11 mouse cellular contexts compared by ENCODE assay signal in the genomic region with DNA sequence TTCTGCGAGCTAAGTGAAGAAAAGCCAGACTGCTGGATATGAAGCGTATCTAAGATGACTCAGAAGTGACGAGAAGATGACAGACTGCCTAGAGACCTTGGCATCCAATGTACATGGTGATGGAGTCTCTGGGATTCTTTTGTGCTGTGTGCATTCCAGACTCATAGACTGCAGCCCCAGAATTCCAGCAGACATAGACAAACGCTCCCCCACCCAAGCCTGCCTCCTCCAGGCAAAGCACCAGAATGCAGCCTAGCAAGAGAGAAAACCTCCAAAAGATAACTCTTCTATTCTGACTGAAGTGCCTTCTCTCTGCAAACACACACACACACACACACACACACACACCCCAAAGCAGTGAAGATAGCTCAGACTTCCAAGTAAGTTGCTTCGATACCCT. TPM values are rescaled to one million over a fixed set of nuclear protein-coding genes. Genes with fewer than 3 reads are reported as not detected.
DNase-seq lines count a peak whose midpoint lies in the region; TF ChIP-seq lines count a peak whose summit lies in the region.
"Had no signal": no experiment of that assay in that cellular context is flagged by ENCODE, and none has a peak within 500 bp of the region (broad histone marks: within the 10 kb centered on the region; RNA-seq: fewer than 3 reads in every experiment).

No protein-coding gene starts in this region.

- no peaks in the 10 kb centered on the region for H3K36me3 ChIP-seq in E14TG2a.4 (ENCODE audit: insufficient read depth, low read length)
- no peaks in the 10 kb centered on the region for H3K36me3 ChIP-seq in megakaryocyte, embryonic 14.5 days (replicated peaks; ENCODE audit: low read length)
- no peaks in the 10 kb centered on the region for H3K36me3 ChIP-seq in embryonic facial prominence, embryonic 10.5 days (replicated peaks)
- H3K36me3 ChIP-seq: heart, embryonic 12.5 days; hindbrain, embryonic 12.5 days; kidney, embryonic 15.5 days had no signal

- H3K4me1 ChIP-seq in E14TG2a.4 (replicated peaks; ENCODE audit: low read depth, low read length), result peaks cover 52% of the 10 kb centered on the region
- peaks cover 29% of the 10 kb centered on the region for H3K4me1 ChIP-seq in megakaryocyte, embryonic 14.5 days
- peaks cover 7% of the 10 kb centered on the region for H3K4me1 ChIP-seq in embryonic facial prominence, embryonic 10.5 days

- no peak for DNase-seq in layer of hippocampus, adult 2 months (ENCODE audit: low spot score in 2 of 2)
- DNase-seq in layer of hippocampus, adult 8-10 months (ENCODE audit: low spot score in 2 of 2), result no peak
- DNase-seq in NIH3T3 (ENCODE audit: low read depth), result peak; percentile 82
- DNase-seq in embryonic facial prominence, embryonic 10.5 days (ENCODE audit: low spot score), result no peak
- DNase-seq in embryo, embryonic 9.5 days (ENCODE audit: extremely low spot score), result no peak
- DNase-seq: thymus, adult 18-20 months had no signal

- no peak overlapping the region for H3K4me3 ChIP-seq in layer of hippocampus, adult 2 months
- no peak overlapping the region for H3K4me3 ChIP-seq in E14TG2a.4 (replicated peaks; ENCODE audit: low read length)
- H3K4me3 ChIP-seq in megakaryocyte, embryonic 14.5 days (replicated peaks), result peak overlapping the region; percentile 84
- no peak overlapping the region for H3K4me3 ChIP-seq in embryonic facial prominence, embryonic 10.5 days
- H3K4me3 ChIP-seq: heart, embryonic 12.5 days; hindbrain, embryonic 12.5 days; kidney, embryonic 15.5 days had no signal

- peak; percentile 51 for TF ChIP-seq CTCF in layer of hippocampus, adult 2 months (conservative IDR thresholded peaks at IDR 0.05)
- TF ChIP-seq CTCF in E14TG2a.4 (conservative IDR thresholded peaks at IDR 0.05; ENCODE audit: low read length), result peak; percentile 45

- no peaks in the 10 kb centered on the region for H3K27me3 ChIP-seq in E14TG2a.4 (ENCODE audit: insufficient read depth, low read length)
- peaks cover 13% of the 10 kb centered on the region for H3K27me3 ChIP-seq in megakaryocyte, embryonic 14.5 days (replicated peaks)
- H3K27me3 ChIP-seq in embryonic facial prominence, embryonic 10.5 days (replicated peaks; ENCODE audit: low read depth, poor library complexity, severe bottlenecking), result no peaks in the 10 kb centered on the region; the same call in 1 of the 2 replicates
- H3K27me3 ChIP-seq: heart, embryonic 12.5 days; hindbrain, embryonic 12.5 days; kidney, embryonic 15.5 days had no signal

- WGBS in embryonic facial prominence, embryonic 10.5 days, result 83% methylated on average over 5 of the region's 5 CpGs

- H3K9me3 ChIP-seq in E14TG2a.4 (ENCODE audit: low read length), result peaks cover 9% of the 10 kb centered on the region; the same call in 1 of the 2 replicates
- H3K9me3 ChIP-seq in megakaryocyte, embryonic 14.5 days, result peaks cover 17% of the 10 kb centered on the region
- no peaks in the 10 kb centered on the region for H3K9me3 ChIP-seq in embryonic facial prominence, embryonic 10.5 days
- H3K9me3 ChIP-seq: heart, embryonic 12.5 days; hindbrain, embryonic 12.5 days; kidney, embryonic 15.5 days had no signal

- no peak overlapping the region for H3K27ac ChIP-seq in layer of hippocampus, adult 2 months
- H3K27ac ChIP-seq in embryonic facial prominence, embryonic 10.5 days (replicated peaks), result no peak overlapping the region
- H3K27ac ChIP-seq: hindbrain, embryonic 12.5 days; kidney, embryonic 15.5 days had no signal

RNA-seq across cellular contexts. Expression of a gene that starts 22.3 kb away (rescaled TPM):
- total RNA-seq in layer of hippocampus, adult 2 months (2021), result 10 to 100 TPM; 95.0 to 98.4 TPM
- 10 to 100 TPM; 87.9 to 97.5 (median 92.1) TPM for total RNA-seq in layer of hippocampus, adult 8-10 months (2022)
- polyA plus RNA-seq in megakaryocyte, embryonic 14.5 days (2012; ENCODE audit: insufficient read depth, low replicate concordance), result 35.2 and 80.6 TPM in 2 replicates
- polyA plus RNA-seq in embryonic facial prominence, embryonic 10.5 days (2016; fragmentation: Nextera tagmentation; extraction: Ambion mirVana), result 12.7 and 13.2 TPM in 2 replicates

RNA-seq across cellular contexts. Expression of a gene that starts 31.3 kb away (rescaled TPM):
- 10 to 100 TPM; 29.6 to 30.9 TPM for total RNA-seq in layer of hippocampus, adult 2 months (2021)
- total RNA-seq in layer of hippocampus, adult 8-10 months (2022), result 10 to 100 TPM; 27.6 to 32.5 (median 30.3) TPM
- 0.04 TPM in 1 of 2 replicates, not detected in the other for polyA plus RNA-seq in megakaryocyte, embryonic 14.5 days (2012; ENCODE audit: insufficient read depth, low replicate concordance)
- polyA plus RNA-seq in embryonic facial prominence, embryonic 10.5 days (2016; fragmentation: Nextera tagmentation; extraction: Ambion mirVana), result 3.7 and 4.8 TPM in 2 replicates

RNA-seq across cellular contexts. Expression of a gene that starts 35.4 kb away (rescaled TPM):
- total RNA-seq in layer of hippocampus, adult 2 months (2021), result 1 to 10 TPM; 2.8 to 3.1 TPM
- total RNA-seq in layer of hippocampus, adult 8-10 months (2022), result 1 to 10 TPM; 2.9 to 5.3 (median 3.6) TPM
- not detected in 2 replicates for polyA plus RNA-seq in megakaryocyte, embryonic 14.5 days (2012; ENCODE audit: insufficient read depth, low replicate concordance)
- 2.5 and 2.7 TPM in 2 replicates for polyA plus RNA-seq in embryonic facial prominence, embryonic 10.5 days (2016; fragmentation: Nextera tagmentation; extraction: Ambion mirVana)
